ENCODE assay signal across 28 mouse cellular contexts in the genomic region with DNA sequence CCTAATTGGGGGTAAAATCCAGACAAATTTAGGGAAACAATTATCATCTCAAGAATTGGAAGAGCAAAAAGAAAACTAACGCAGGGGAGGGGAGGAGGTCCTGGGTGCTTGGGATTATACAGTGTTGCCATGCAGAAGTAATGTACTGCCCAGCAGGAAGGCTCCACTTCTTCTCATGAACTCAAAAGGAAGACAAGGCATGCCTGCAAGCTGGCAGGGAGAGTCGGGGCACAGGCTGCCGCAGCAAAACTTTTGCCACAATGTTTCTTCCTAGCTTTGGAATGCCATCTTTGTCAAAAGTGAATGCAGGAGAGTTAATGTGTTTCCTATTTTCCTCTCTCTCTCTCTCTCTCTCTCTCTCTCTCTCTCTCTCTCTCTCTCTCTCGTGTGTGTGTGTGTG.
DNase-seq lines count a peak whose midpoint lies in the region; ATAC-seq and TF ChIP-seq lines count a peak whose summit lies in the region.
"Had no signal": no experiment of that assay in that cellular context is flagged by ENCODE, and none has a peak within 500 bp of the region (broad histone marks: within the 10 kb centered on the region; RNA-seq: fewer than 3 reads in every experiment).

No protein-coding gene starts in this region.

- WGBS in cerebellum, adult 2 months, result 56% methylated on average over 3 of the region's 4 CpGs
- WGBS in hindbrain, embryonic 10.5 days, result 28% methylated on average over 3 of the region's 4 CpGs
- 14% methylated on average over 3 of the region's 4 CpGs for WGBS in hindbrain, embryonic 13.5 days
- WGBS in neural tube, embryonic 11.5 days, result 39% methylated on average over 3 of the region's 4 CpGs

- no peak overlapping the region for H3K9ac ChIP-seq in hindbrain, embryonic 13.5 days
- no peak overlapping the region for H3K9ac ChIP-seq in neural tube, embryonic 11.5 days (ENCODE audit: low read length)
- H3K9ac ChIP-seq: embryonic facial prominence, embryonic 12.5 days; hindbrain, embryonic 15.5 days; kidney, embryonic 15.5 days; liver, embryonic 12.5 days; liver, postnatal 0 days; midbrain, embryonic 13.5 days; neural tube, embryonic 13.5 days had no signal

- H3K27ac ChIP-seq in cerebellum, adult 2 months (ENCODE audit: insufficient read depth, low read length), result no peak overlapping the region
- H3K27ac ChIP-seq in hindbrain, embryonic 10.5 days, result peak overlapping the region; percentile 59
- no peak overlapping the region for H3K27ac ChIP-seq in hindbrain, embryonic 13.5 days
- H3K27ac ChIP-seq in neural tube, embryonic 11.5 days (ENCODE audit: low read depth, low read length), result no peak overlapping the region
- H3K27ac ChIP-seq: embryonic facial prominence, embryonic 12.5 days; hindbrain, embryonic 15.5 days; kidney, embryonic 15.5 days; liver, embryonic 12.5 days; midbrain, embryonic 13.5 days had no signal

- H3K27me3 ChIP-seq in cerebellum, adult 2 months (ENCODE audit: control insufficient read depth, insufficient read depth, low read length), result no peaks in the 10 kb centered on the region
- H3K27me3 ChIP-seq in hindbrain, embryonic 10.5 days (ENCODE audit: insufficient read depth, poor library complexity, severe bottlenecking), result no peaks in the 10 kb centered on the region
- peaks cover 7% of the 10 kb centered on the region for H3K27me3 ChIP-seq in hindbrain, embryonic 13.5 days
- no peaks in the 10 kb centered on the region for H3K27me3 ChIP-seq in neural tube, embryonic 11.5 days (ENCODE audit: control insufficient read depth, insufficient read depth, low read length)
- H3K27me3 ChIP-seq: CH12.LX; liver, embryonic 12.5 days; neural tube, embryonic 13.5 days had no signal

- ATAC-seq in hindbrain, embryonic 13.5 days (ENCODE audit: low FRiP score), result no peak
- no peak for ATAC-seq in neural tube, embryonic 11.5 days (ENCODE audit: insufficient read depth, low FRiP score, low TSS enrichment)
- ATAC-seq: liver, embryonic 12.5 days; liver, postnatal 0 days; midbrain, embryonic 13.5 days had no signal

- peaks cover 25% of the 10 kb centered on the region for H3K4me1 ChIP-seq in cerebellum, adult 2 months (ENCODE audit: control insufficient read depth, insufficient read depth, low read length)
- peaks cover 60% of the 10 kb centered on the region for H3K4me1 ChIP-seq in hindbrain, embryonic 10.5 days (replicated peaks)
- peaks cover 46% of the 10 kb centered on the region for H3K4me1 ChIP-seq in hindbrain, embryonic 13.5 days (replicated peaks)
- H3K4me1 ChIP-seq in neural tube, embryonic 11.5 days (ENCODE audit: control insufficient read depth, insufficient read depth, low read length), result peaks cover 24% of the 10 kb centered on the region

- H3K9me3 ChIP-seq in hindbrain, embryonic 10.5 days, result no peaks in the 10 kb centered on the region
- no peaks in the 10 kb centered on the region for H3K9me3 ChIP-seq in hindbrain, embryonic 13.5 days
- no peaks in the 10 kb centered on the region for H3K9me3 ChIP-seq in neural tube, embryonic 11.5 days (ENCODE audit: control insufficient read depth, low read length)
- H3K9me3 ChIP-seq: embryonic facial prominence, embryonic 12.5 days; hindbrain, embryonic 15.5 days; kidney, embryonic 15.5 days; liver, embryonic 12.5 days; midbrain, embryonic 13.5 days; neural tube, embryonic 13.5 days had no signal

- DNase-seq in cerebellum, adult 11-12 months, result peak; percentile 42
- DNase-seq in cerebellum, adult 2 months, result no peak
- no peak for DNase-seq in hindbrain, embryonic 10.5 days (ENCODE audit: low spot score)
- DNase-seq in neural tube, embryonic 11.5 days (ENCODE audit: low spot score), result peak; percentile 42
- no peak for DNase-seq in neural tube, embryonic 10.5 days (ENCODE audit: extremely low spot score, low spot score)
- DNase-seq in retina, postnatal 1 day, result peak; percentile 67
- DNase-seq in gastrocnemius, adult 8-10 months (ENCODE audit: low spot score in 2 of 2), result no peak
- DNase-seq: adrenal gland, postnatal 14 days; cerebellum, adult 18-20 months; cerebellum, postnatal 14 days; gastrocnemius, postnatal 36 days; heart, postnatal 36 days; kidney, adult 18-20 months; kidney, postnatal 25 days; liver, postnatal 0 days; lung, postnatal 36 days; right cerebral cortex, postnatal 25 days; thymus, adult 2 months; thymus, postnatal 36 days had no signal

- no peak overlapping the region for H3K4me2 ChIP-seq in hindbrain, embryonic 13.5 days
- H3K4me2 ChIP-seq in neural tube, embryonic 11.5 days (ENCODE audit: low read depth), result no peak overlapping the region
- H3K4me2 ChIP-seq: embryonic facial prominence, embryonic 12.5 days; heart, embryonic 11.5 days; hindbrain, embryonic 15.5 days; kidney, embryonic 15.5 days; liver, embryonic 12.5 days; midbrain, embryonic 13.5 days; neural tube, embryonic 13.5 days had no signal

- no peak overlapping the region for H3K4me3 ChIP-seq in cerebellum, adult 2 months (replicated peaks; ENCODE audit: insufficient read depth, low read depth, low read length)
- no peak overlapping the region for H3K4me3 ChIP-seq in hindbrain, embryonic 10.5 days
- H3K4me3 ChIP-seq in hindbrain, embryonic 13.5 days, result no peak overlapping the region
- no peak overlapping the region for H3K4me3 ChIP-seq in neural tube, embryonic 11.5 days (ENCODE audit: low read depth, low read length)
- H3K4me3 ChIP-seq: embryonic facial prominence, embryonic 12.5 days; hindbrain, embryonic 15.5 days; kidney, embryonic 15.5 days; liver, embryonic 12.5 days; midbrain, embryonic 13.5 days; neural tube, embryonic 13.5 days had no signal

- no peak for TF ChIP-seq POLR2A in cerebellum, adult 2 months (IDR thresholded peaks at IDR 0.05; ENCODE audit: borderline replicate concordance, insufficient read depth, low read length)

- H3K36me3 ChIP-seq in hindbrain, embryonic 10.5 days, result no peaks in the 10 kb centered on the region
- no peaks in the 10 kb centered on the region for H3K36me3 ChIP-seq in hindbrain, embryonic 13.5 days
- H3K36me3 ChIP-seq in neural tube, embryonic 11.5 days (ENCODE audit: control insufficient read depth, insufficient read depth, low read length), result no peaks in the 10 kb centered on the region
- H3K36me3 ChIP-seq: embryonic facial prominence, embryonic 12.5 days; hindbrain, embryonic 15.5 days; kidney, embryonic 15.5 days; liver, embryonic 12.5 days; midbrain, embryonic 13.5 days; neural tube, embryonic 13.5 days had no signal

- TF ChIP-seq CTCF in cerebellum, adult 2 months (IDR thresholded peaks at IDR 0.05; ENCODE audit: borderline replicate concordance, insufficient read depth, low read depth, low read length), result no peak

Comparison
In these comparisons a context has a peak if more than half of its experiments do, and no peak if none do; other contexts are left out.
1. DNase-seq: peak in cerebellum, adult 11-12 months (single experiment), neural tube, embryonic 11.5 days (single experiment) and retina, postnatal 1 day (single experiment); none in cerebellum, adult 2 months (0 of 2), hindbrain, embryonic 10.5 days (single experiment), neural tube, embryonic 10.5 days (single experiment) and gastrocnemius, adult 8-10 months (0 of 2).